Mouse (Mus musculus): Measurements from ENCODE around the gene Agk. TPM values are rescaled to one million over a fixed set of nuclear protein-coding genes. Genes with fewer than 3 reads are reported as not detected.

The Agk gene
- polyA plus RNA-seq, 1 experiment from 2014 or later: 45.2 TPM

GRCm38 (mm10) chr6:40411085-40411484, 86.1 kb downstream of the Agk start:
- DNase-seq (ENCODE audit: low spot score): peak; percentile 17

DNA sequence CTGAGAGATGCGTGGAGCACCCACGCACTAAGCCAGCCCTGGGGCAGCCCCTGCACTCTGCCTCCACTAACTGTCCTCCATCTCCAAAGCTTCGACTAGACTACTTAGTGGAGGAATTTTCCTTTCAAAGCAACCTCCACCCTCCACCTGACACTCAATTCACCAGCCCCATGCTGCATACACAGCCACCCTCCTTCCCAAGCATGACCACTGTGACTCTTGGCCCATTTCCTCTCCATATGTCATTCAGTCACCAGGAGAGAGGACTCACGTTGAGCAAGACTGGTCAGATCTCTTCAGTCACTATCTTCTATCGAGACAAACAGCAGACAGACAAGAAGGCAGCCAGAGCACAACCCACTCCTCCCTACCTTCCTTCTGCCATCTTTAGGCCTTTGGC, 88.1 kb downstream of the Agk start:
- no peak for DNase-seq (ENCODE audit: low spot score)

GRCm38 (mm10) chr6:40413565-40413964, 88.6 kb downstream of the Agk start:
- no peak for DNase-seq (ENCODE audit: low spot score)

DNA sequence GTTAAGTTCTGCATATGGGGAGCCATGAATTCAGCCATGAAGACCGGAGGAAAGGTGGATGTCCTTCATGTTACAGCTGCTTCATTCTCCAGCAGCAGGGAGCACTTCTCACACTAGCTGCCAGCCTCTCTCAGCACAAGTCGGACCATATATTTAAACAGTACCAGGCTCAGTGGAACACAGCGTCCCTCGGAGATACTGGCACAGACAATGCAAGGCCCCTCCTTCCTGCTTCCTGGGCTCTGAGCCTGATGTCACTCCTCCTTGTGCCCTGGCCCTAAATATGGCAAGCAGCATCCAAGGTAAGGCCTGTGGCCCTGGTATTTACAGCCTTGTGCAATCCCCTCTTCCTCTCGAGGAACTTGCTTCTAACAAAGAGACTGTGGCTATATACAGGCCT, 90.8 kb downstream of the Agk start:
- no peak for DNase-seq (ENCODE audit: low spot score)

DNA sequence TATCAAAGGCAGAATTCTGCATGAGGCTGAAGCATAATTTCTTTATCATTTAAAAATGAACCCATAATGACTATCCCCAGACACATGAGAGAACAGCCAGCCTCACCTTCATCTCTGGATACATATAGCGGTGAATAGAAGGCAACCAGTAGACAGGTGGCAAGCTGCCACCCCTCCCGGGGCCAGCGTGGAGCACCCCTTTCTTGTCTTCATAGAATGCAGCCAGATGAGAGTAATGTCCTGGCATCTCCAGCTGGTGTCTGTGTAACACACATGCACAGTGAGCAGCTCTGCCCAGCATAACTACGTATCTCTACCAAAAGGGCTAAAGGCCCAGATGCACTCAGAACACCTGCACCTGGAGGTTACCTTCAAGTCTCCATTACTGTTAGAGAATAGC, 93.4 kb downstream of the Agk start:
- no peak for DNase-seq (ENCODE audit: low spot score)

DNA sequence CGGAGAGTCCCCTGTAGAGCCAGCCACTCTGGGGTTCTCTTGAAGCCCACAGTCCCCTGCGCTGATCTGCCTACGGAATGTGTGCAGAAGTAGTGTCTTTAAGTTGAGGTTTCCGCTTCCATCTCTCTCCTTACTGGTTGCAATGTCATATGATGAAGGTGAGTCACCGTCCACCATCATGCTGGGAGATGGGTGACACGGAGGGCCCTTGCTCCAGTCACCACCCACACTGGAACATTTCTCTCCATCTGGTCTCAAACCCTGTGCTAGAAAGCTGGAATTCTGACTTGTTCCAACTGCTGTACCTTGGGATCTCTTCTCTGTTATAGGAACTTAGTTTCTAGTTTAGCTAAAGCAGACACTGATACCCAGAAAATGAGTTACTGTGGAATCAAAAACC, 96.1 kb downstream of the Agk start:
- DNase-seq (ENCODE audit: low spot score): no peak

DNA sequence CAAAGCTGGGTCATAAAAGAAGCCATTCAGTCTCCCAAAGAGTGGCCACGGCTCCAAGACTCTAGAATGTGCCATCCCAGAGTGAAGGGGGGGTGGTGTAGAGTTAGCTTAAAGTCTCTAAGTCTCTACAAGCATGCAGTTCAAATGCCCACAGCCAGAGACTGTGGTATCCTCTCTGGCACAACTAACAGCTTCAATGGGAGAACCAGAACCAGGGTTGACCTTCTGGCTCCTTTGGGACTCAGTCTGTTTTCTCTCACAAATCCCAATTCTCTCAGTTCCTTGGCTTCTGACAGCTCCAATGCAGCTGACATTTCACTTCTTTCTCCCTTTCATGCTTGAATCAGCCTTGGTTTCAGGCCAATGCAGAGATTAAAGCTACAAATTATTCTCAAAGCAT, 98.0 kb downstream of the Agk start:
- no peak for DNase-seq (ENCODE audit: low spot score)

DNA sequence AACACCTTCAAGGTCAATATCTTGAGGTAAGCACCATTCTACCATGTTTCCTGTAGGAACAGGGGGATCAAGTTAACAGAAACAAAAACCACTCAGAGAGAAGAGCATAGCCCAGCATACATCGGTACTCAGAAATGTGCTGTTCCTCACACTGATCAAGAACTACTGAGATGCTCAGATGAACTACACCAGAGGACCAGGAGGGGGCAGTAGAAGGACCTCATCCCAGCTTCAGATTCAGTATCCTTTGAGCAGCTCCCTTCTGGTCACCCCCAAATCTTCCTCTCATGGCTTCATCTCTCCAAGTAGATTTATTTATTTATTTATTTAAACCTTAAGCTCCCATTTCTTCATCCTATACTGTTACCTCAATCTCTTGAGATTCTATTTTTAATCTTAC, 98.8 kb downstream of the Agk start:
- peak; percentile 67 for DNase-seq (ENCODE audit: low spot score)

GRCm38 (mm10) chr6:40427441-40427840, 102.5 kb downstream of the Agk start:
- no peak for DNase-seq (ENCODE audit: low spot score)

DNA sequence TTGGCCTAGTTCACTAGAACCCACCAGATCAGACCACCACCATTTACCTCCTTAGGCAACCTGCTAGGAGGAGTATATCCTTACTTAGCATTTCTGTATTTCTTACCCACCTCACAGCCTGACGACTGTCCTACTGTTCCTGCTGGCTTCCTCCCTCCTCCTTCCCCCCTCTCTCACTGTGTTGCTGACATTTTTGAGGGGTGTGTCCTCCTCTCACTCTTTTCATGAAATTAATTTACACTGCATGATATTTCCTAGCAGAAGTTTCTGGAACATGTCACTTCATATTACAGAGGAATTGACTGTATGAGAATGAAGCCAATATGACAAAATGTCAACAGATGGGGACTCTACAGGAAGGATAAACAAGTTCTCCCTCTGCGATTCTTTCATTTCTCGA, 103.7 kb downstream of the Agk start:
- no peak for DNase-seq (ENCODE audit: low spot score)

GRCm38 (mm10) chr6:40429521-40429931, 104.6 kb downstream of the Agk start:
- DNase-seq (ENCODE audit: low spot score): no peak

GRCm38 (mm10) chr6:40430251-40430650, 105.3 kb downstream of the Agk start:
- peak; percentile 19 for DNase-seq (ENCODE audit: low spot score)

GRCm38 (mm10) chr6:40430878-40431277, 105.9 kb downstream of the Agk start:
- no peak for DNase-seq (ENCODE audit: low spot score)

- no peak for DNase-seq (ENCODE audit: low spot score)
Measured at GRCm38 (mm10) chr6:40431356-40431755, 106.4 kb downstream of the Agk start.

- no peak for DNase-seq (ENCODE audit: low spot score)
Measured at GRCm38 (mm10) chr6:40431812-40432211, 106.8 kb downstream of the Agk start.

DNA sequence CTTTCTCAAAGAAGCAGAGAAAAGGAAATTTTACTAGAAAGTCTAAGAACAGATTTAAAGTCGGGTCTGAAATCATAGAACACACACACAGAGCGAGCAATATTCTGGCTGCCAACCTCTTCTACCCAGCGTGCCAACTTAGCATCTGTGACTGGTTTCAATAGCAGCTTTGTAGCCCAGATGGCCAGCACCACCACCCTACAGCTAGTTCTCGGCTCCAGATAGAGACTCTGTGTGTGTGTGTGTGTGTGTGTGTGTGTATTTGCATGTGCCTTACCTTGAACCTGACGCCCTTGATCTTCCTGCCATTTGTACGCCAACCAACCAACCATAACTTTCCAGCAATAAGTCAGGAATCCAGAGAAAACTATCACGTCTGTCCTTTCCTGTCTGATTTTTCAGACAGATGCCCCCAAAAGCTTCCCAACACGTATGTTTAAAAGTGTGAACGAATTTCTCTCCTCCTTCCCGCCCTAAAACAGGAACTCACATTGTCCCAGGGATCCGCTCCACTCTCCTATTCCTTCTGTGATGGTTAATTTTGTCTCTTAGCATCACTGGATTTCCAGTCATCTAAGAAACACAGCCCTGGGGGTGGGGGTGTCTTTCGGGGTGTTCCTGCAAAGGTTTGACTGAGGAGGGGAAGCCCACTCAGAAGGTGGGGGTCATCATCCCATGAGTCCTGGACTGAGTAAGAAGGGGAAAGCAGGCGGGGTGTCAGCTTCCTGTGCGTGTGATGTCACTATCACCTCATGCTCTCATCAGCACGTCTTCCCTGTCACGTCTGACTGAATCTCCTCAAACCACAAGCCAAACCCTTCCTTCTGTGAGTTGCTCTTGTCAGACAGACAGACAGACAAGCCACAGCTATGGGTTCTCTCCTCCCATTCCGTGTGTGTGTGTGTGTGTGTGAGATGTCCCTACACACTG, 107.6 kb downstream of the Agk start:
- DNase-seq (ENCODE audit: low spot score): no peak

DNA sequence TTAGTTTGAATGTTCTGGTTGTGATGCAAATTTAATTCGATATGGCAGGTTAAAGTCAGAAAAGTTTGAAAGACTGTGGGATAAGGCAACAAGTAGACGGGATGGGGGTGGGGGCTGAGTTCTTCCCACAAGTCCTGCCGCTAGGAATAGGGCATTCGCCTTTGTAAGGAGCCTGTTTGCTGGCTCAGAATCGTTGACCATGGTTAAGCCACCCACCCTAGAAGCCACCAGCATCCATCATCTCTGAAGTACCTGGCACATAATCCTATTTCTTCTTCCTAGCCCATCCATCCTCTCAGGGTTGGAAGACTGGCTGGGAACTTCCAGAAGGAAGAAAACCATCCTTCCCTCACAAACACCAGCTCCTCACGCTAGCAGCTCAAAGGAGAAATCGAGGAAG, 109.7 kb downstream of the Agk start:
- no peak for DNase-seq (ENCODE audit: low spot score)

- DNase-seq (ENCODE audit: low spot score): peak; percentile 60
Measured at GRCm38 (mm10) chr6:40435151-40436046, 110.4 kb downstream of the Agk start.

GRCm38 (mm10) chr6:40436047-40436483, 111.1 kb downstream of the Agk start, which contains the start of gene E330009J07Rik:
Gene E330009J07Rik (minus strand): TSS chr6:40436135.
- peak; percentile 71 for DNase-seq (ENCODE audit: low spot score)

DNA sequence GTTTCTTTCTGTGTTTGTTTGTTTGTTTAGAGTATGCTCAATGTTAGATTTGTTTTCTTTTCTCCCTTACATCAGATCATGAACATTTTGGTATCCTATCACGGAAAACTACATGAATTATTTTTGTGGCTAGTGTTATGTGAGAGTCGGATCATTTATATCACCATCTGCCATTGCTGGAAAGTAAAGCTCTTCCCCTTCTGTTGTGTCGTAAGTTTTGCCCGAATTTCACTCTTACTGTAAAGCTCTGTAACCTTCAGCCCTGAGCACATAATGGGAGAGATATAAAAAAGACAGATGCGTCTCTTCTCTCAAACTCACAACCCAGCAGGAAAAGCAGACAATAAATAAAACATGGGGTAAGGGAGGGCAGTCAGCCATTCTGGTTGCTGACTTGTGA, 114.0 kb downstream of the Agk start, which contains the start of gene Wee2:
TSS of gene Wee2 (plus strand) at position 153 of the 400 bp plus-strand sequence.
- no peak for DNase-seq (ENCODE audit: low spot score)

GRCm38 (mm10) chr6:40439731-40440130, 114.8 kb downstream of the Agk start:
- peak; percentile 73 for DNase-seq (ENCODE audit: low spot score)

GRCm38 (mm10) chr6:40441276-40441675, 116.3 kb downstream of the Agk start:
- DNase-seq (ENCODE audit: low spot score): no peak
